ENCODE assay signal across 8 mouse cellular contexts in genomic region chr17:35029691-35030532, GRCm38 (mm10). TPM values are rescaled to one million over a fixed set of nuclear protein-coding genes. Genes with fewer than 3 reads are reported as not detected.
DNase-seq lines count a peak whose midpoint lies in the region; ATAC-seq lines count a peak whose summit lies in the region.

No protein-coding gene starts in this region.

- peaks cover 41% of the 10 kb centered on the region for H3K4me1 ChIP-seq in kidney, embryonic 15.5 days
- H3K4me1 ChIP-seq in kidney, embryonic 16.5 days (ENCODE audit: insufficient read depth, low read length): peaks cover 20% of the 10 kb centered on the region
- H3K4me1 ChIP-seq in intestine, embryonic 16.5 days (ENCODE audit: control insufficient read depth, insufficient read depth, low read length): peaks cover 5% of the 10 kb centered on the region
- peaks cover 32% of the 10 kb centered on the region for H3K4me1 ChIP-seq in midbrain, embryonic 13.5 days (replicated peaks)

- H3K9me3 ChIP-seq in kidney, embryonic 15.5 days (replicated peaks): no peaks in the 10 kb centered on the region
- no peaks in the 10 kb centered on the region for H3K9me3 ChIP-seq in kidney, embryonic 16.5 days (ENCODE audit: low read length)
- no peaks in the 10 kb centered on the region for H3K9me3 ChIP-seq in intestine, embryonic 16.5 days (ENCODE audit: control insufficient read depth, low read length)
- H3K9me3 ChIP-seq in midbrain, embryonic 13.5 days: no peaks in the 10 kb centered on the region

- H3K27ac ChIP-seq in kidney, embryonic 15.5 days: no peak overlapping the region
- no peak overlapping the region for H3K27ac ChIP-seq in kidney, embryonic 16.5 days (ENCODE audit: low read length)
- no peak overlapping the region for H3K27ac ChIP-seq in intestine, embryonic 16.5 days (ENCODE audit: low read length)
- no peak overlapping the region for H3K27ac ChIP-seq in midbrain, embryonic 13.5 days

- WGBS in kidney, embryonic 15.5 days: 36% methylated on average over 19 of the region's 19 CpGs
- WGBS in kidney, embryonic 16.5 days: 35% methylated on average over 19 of the region's 19 CpGs
- 38% methylated on average over 19 of the region's 19 CpGs for WGBS in intestine, embryonic 16.5 days
- whole genome bisulfite sequencing in midbrain, embryonic 13.5 days: 29% methylated on average over 19 of the region's 19 CpGs

- H3K36me3 ChIP-seq in kidney, embryonic 15.5 days: no peaks in the 10 kb centered on the region
- no peaks in the 10 kb centered on the region for H3K36me3 ChIP-seq in kidney, embryonic 16.5 days (ENCODE audit: insufficient read depth, low read length)
- no peaks in the 10 kb centered on the region for H3K36me3 ChIP-seq in intestine, embryonic 16.5 days (ENCODE audit: control insufficient read depth, insufficient read depth, low read length)
- H3K36me3 ChIP-seq in midbrain, embryonic 13.5 days: no peaks in the 10 kb centered on the region

- ATAC-seq in kidney, embryonic 15.5 days (replicated peaks; ENCODE audit: low FRiP score): no peak
- no peak for ATAC-seq in kidney, embryonic 16.5 days (ENCODE audit: low FRiP score, low TSS enrichment)
- ATAC-seq in intestine, embryonic 16.5 days: no peak
- ATAC-seq in midbrain, embryonic 13.5 days: no peak

- DNase-seq in embryo, embryonic 10.5 days (ENCODE audit: low spot score): peak; percentile 72
- no peak for DNase-seq in right cerebral cortex, postnatal 4 days
- DNase-seq in gastrocnemius, postnatal 25 days: no peak
- no peak for DNase-seq in adrenal gland, adult 8-10 months

- no peak overlapping the region for H3K4me3 ChIP-seq in kidney, embryonic 15.5 days (replicated peaks)
- no peak overlapping the region for H3K4me3 ChIP-seq in kidney, embryonic 16.5 days (ENCODE audit: low read length)
- no peak overlapping the region for H3K4me3 ChIP-seq in intestine, embryonic 16.5 days (ENCODE audit: low read length)
- no peak overlapping the region for H3K4me3 ChIP-seq in midbrain, embryonic 13.5 days (replicated peaks)

- peak overlapping the region; percentile 35; the same call in 1 of the 2 replicates for H3K4me2 ChIP-seq in kidney, embryonic 15.5 days
- no peak overlapping the region for H3K4me2 ChIP-seq in kidney, embryonic 16.5 days (replicated peaks; ENCODE audit: low read depth, low read length)
- no peak overlapping the region for H3K4me2 ChIP-seq in intestine, embryonic 16.5 days (ENCODE audit: low read depth, low read length)
- peak overlapping the region; percentile 39 for H3K4me2 ChIP-seq in midbrain, embryonic 13.5 days (replicated peaks)

- H3K9ac ChIP-seq in kidney, embryonic 15.5 days: peak overlapping the region; percentile 26; the same call in 1 of the 2 replicates
- H3K9ac ChIP-seq in kidney, embryonic 16.5 days (replicated peaks; ENCODE audit: low read length): no peak overlapping the region
- H3K9ac ChIP-seq in intestine, embryonic 16.5 days (ENCODE audit: low read depth, low read length): peak overlapping the region; percentile 40
- H3K9ac ChIP-seq in midbrain, embryonic 13.5 days (replicated peaks): peak overlapping the region; percentile 42; the same call in 1 of the 2 replicates

- no peaks in the 10 kb centered on the region for H3K27me3 ChIP-seq in kidney, embryonic 15.5 days
- no peaks in the 10 kb centered on the region for H3K27me3 ChIP-seq in kidney, embryonic 16.5 days (ENCODE audit: insufficient read depth, low read length)
- no peaks in the 10 kb centered on the region for H3K27me3 ChIP-seq in intestine, embryonic 16.5 days (replicated peaks; ENCODE audit: control insufficient read depth, insufficient read depth, low read length)
- no peaks in the 10 kb centered on the region for H3K27me3 ChIP-seq in midbrain, embryonic 13.5 days

RNA-seq across cellular contexts. Expression of gene Sapcd1, which starts 2.1 kb away (rescaled TPM):
- polyA plus RNA-seq in kidney, embryonic 15.5 days (2015; fragmentation: Nextera tagmentation; extraction: Ambion mirVana): 6.2 and 6.8 TPM in 2 replicates
- polyA plus RNA-seq in kidney, embryonic 16.5 days (2015; fragmentation: Nextera tagmentation; extraction: Ambion mirVana): 5.7 and 7.1 TPM in 2 replicates
- polyA plus RNA-seq in intestine, embryonic 16.5 days (2015; fragmentation: Nextera tagmentation; extraction: Ambion mirVana): 11.3 TPM in 2 replicates
- polyA plus RNA-seq in midbrain, embryonic 13.5 days (2015; fragmentation: Nextera tagmentation; extraction: Ambion mirVana): 3.8 and 4.3 TPM in 2 replicates
- total RNA-seq in gastrocnemius, postnatal 25 days (2021): under 1 TPM in 1 of 2 experiments, not detected in 1; 0.31 TPM
- 1 to 10 TPM in 2 of 4 experiments, under 1 TPM in 2; 0.91 to 2.8 (median 0.99) TPM for total RNA-seq in adrenal gland, adult 8-10 months (2022)

RNA-seq across cellular contexts. Expression of gene Vwa7, which starts 13.5 kb away (rescaled TPM):
- polyA plus RNA-seq in kidney, embryonic 15.5 days (2015; fragmentation: Nextera tagmentation; extraction: Ambion mirVana): 0.19 and 0.29 TPM in 2 replicates
- 0.21 and 0.31 TPM in 2 replicates for polyA plus RNA-seq in kidney, embryonic 16.5 days (2015; fragmentation: Nextera tagmentation; extraction: Ambion mirVana)
- polyA plus RNA-seq in intestine, embryonic 16.5 days (2015; fragmentation: Nextera tagmentation; extraction: Ambion mirVana): 0.18 and 0.27 TPM in 2 replicates
- polyA plus RNA-seq in midbrain, embryonic 13.5 days (2015; fragmentation: Nextera tagmentation; extraction: Ambion mirVana): 0.13 and 0.20 TPM in 2 replicates
- 1 to 10 TPM; 9.0 to 9.6 TPM for total RNA-seq in gastrocnemius, postnatal 25 days (2021)
- total RNA-seq in adrenal gland, adult 8-10 months (2022): 1 to 10 TPM in 2 of 4 experiments, under 1 TPM in 2; 0.75 to 1.8 (median 1.2) TPM

RNA-seq across cellular contexts. Expression of gene Msh5, which starts 16.6 kb away (rescaled TPM):
- 5.2 and 5.4 TPM in 2 replicates for polyA plus RNA-seq in kidney, embryonic 15.5 days (2015; fragmentation: Nextera tagmentation; extraction: Ambion mirVana)
- polyA plus RNA-seq in kidney, embryonic 16.5 days (2015; fragmentation: Nextera tagmentation; extraction: Ambion mirVana): 4.5 and 6.9 TPM in 2 replicates
- 3.6 and 4.4 TPM in 2 replicates for polyA plus RNA-seq in intestine, embryonic 16.5 days (2015; fragmentation: Nextera tagmentation; extraction: Ambion mirVana)
- polyA plus RNA-seq in midbrain, embryonic 13.5 days (2015; fragmentation: Nextera tagmentation; extraction: Ambion mirVana): 3.3 and 3.7 TPM in 2 replicates
- under 1 TPM; 0.67 to 0.72 TPM for total RNA-seq in gastrocnemius, postnatal 25 days (2021)
- 1 to 10 TPM in 3 of 4 experiments, under 1 TPM in 1; 0.73 to 4.0 (median 2.2) TPM for total RNA-seq in adrenal gland, adult 8-10 months (2022)

RNA-seq across cellular contexts. Expression of gene Clic1, which starts 19.9 kb away (rescaled TPM):
- polyA plus RNA-seq in kidney, embryonic 15.5 days (2015; fragmentation: Nextera tagmentation; extraction: Ambion mirVana): 300 and 320 TPM in 2 replicates
- polyA plus RNA-seq in kidney, embryonic 16.5 days (2015; fragmentation: Nextera tagmentation; extraction: Ambion mirVana): 341 and 345 TPM in 2 replicates
- polyA plus RNA-seq in intestine, embryonic 16.5 days (2015; fragmentation: Nextera tagmentation; extraction: Ambion mirVana): 405 and 416 TPM in 2 replicates
- polyA plus RNA-seq in midbrain, embryonic 13.5 days (2015; fragmentation: Nextera tagmentation; extraction: Ambion mirVana): 93.7 and 99.6 TPM in 2 replicates
- 10 to 100 TPM; 12.4 to 18.6 TPM for total RNA-seq in gastrocnemius, postnatal 25 days (2021)
- 100 to 1,000 TPM in 2 of 4 experiments, 10 to 100 TPM in 2; 83.2 to 134 (median 113) TPM for total RNA-seq in adrenal gland, adult 8-10 months (2022)

RNA-seq across cellular contexts. Expression of gene Ddah2, which starts 28.9 kb away (rescaled TPM):
- 324 and 356 TPM in 2 replicates for polyA plus RNA-seq in kidney, embryonic 15.5 days (2015; fragmentation: Nextera tagmentation; extraction: Ambion mirVana)
- 375 and 376 TPM in 2 replicates for polyA plus RNA-seq in kidney, embryonic 16.5 days (2015; fragmentation: Nextera tagmentation; extraction: Ambion mirVana)
- 146 and 170 TPM in 2 replicates for polyA plus RNA-seq in intestine, embryonic 16.5 days (2015; fragmentation: Nextera tagmentation; extraction: Ambion mirVana)
- polyA plus RNA-seq in midbrain, embryonic 13.5 days (2015; fragmentation: Nextera tagmentation; extraction: Ambion mirVana): 501 and 531 TPM in 2 replicates
- total RNA-seq in gastrocnemius, postnatal 25 days (2021): 10 to 100 TPM; 11.1 to 13.3 TPM
- 10 to 100 TPM; 12.4 to 29.5 (median 21.6) TPM for total RNA-seq in adrenal gland, adult 8-10 months (2022)

Comparison
In these comparisons a context has a peak if more than half of its experiments do, and no peak if none do; other contexts are left out.
1. H3K4me2 ChIP-seq: peak in kidney, embryonic 15.5 days (single experiment) and midbrain, embryonic 13.5 days (single experiment); none in kidney, embryonic 16.5 days (single experiment) and intestine, embryonic 16.5 days (single experiment).